8 mouse cellular contexts compared by ENCODE assay signal in genomic region chr19:22883744-22884317, GRCm38 (mm10).
DNase-seq lines count a peak whose midpoint lies in the region; ATAC-seq lines count a peak whose summit lies in the region.

No protein-coding gene starts in this region.

- H3K4me1 ChIP-seq in intestine, embryonic 15.5 days (replicated peaks) = 0 out of 2 replicates have a peak, but pooled peaks cover 2% of the 10 kb centered on the region
- H3K4me1 ChIP-seq in midbrain, embryonic 12.5 days = no peaks in the 10 kb centered on the region

- no peaks in the 10 kb centered on the region for H3K36me3 ChIP-seq in intestine, embryonic 15.5 days
- no peaks in the 10 kb centered on the region for H3K36me3 ChIP-seq in midbrain, embryonic 12.5 days

- H3K27ac ChIP-seq in intestine, embryonic 15.5 days = no peak overlapping the region
- H3K27ac ChIP-seq in midbrain, embryonic 12.5 days (replicated peaks) = no peak overlapping the region

- WGBS in intestine, embryonic 15.5 days = 24% methylated on average over 18 of the region's 18 CpGs
- WGBS in midbrain, embryonic 12.5 days = 24% methylated on average over 18 of the region's 18 CpGs

- peak; percentile 77 for ATAC-seq in intestine, embryonic 15.5 days
- ATAC-seq in midbrain, embryonic 12.5 days (ENCODE audit: low FRiP score, low read depth) = peak; percentile 89

- no peaks in the 10 kb centered on the region for H3K9me3 ChIP-seq in intestine, embryonic 15.5 days
- no peaks in the 10 kb centered on the region for H3K9me3 ChIP-seq in midbrain, embryonic 12.5 days

- H3K4me2 ChIP-seq in intestine, embryonic 15.5 days (replicated peaks) = peak overlapping the region; percentile 48
- H3K4me2 ChIP-seq in midbrain, embryonic 12.5 days (replicated peaks) = peak overlapping the region; percentile 47

- intact Hi-C loops in heart, postnatal 25 days (cut with DNase I) = loop anchor here (1.0 to 10.0 kb wide), 3 partner anchors 249 to 547 kb away; no protein-coding TSS in a partner anchor
- intact Hi-C loops in left cerebral cortex, postnatal 14 days (cut with DNase I) = loop anchor here (1.0 to 10.0 kb wide), 3 partner anchors 249 to 547 kb away; no protein-coding TSS in a partner anchor

- DNase-seq in heart, adult 11 months = peak; percentile 94
- no peak for DNase-seq in heart, postnatal 25 days (ENCODE audit: low spot score)
- DNase-seq in cerebellum, postnatal 25 days = peak; percentile 75 to 83
- DNase-seq in gastrocnemius, postnatal 10 days = peak; percentile 24
- peak; percentile 82 to 87 for DNase-seq in left cerebral cortex, postnatal 14 days (ENCODE audit: low spot score in 2 of 2)
- DNase-seq in telencephalon, adult 2 months (ENCODE audit: low read depth, low spot score) = peak; percentile 76

- H3K9ac ChIP-seq in intestine, embryonic 15.5 days = no peak overlapping the region
- peak overlapping the region; percentile 2; the same call in 1 of the 2 replicates for H3K9ac ChIP-seq in midbrain, embryonic 12.5 days (replicated peaks)

- H3K27me3 ChIP-seq in intestine, embryonic 15.5 days (replicated peaks) = no peaks in the 10 kb centered on the region
- peaks cover 29% of the 10 kb centered on the region for H3K27me3 ChIP-seq in midbrain, embryonic 12.5 days

- H3K4me3 ChIP-seq in intestine, embryonic 15.5 days (replicated peaks) = no peak overlapping the region
- H3K4me3 ChIP-seq in midbrain, embryonic 12.5 days = peak overlapping the region; percentile 21; the same call in 1 of the 2 replicates
